Mouse (Mus musculus) regulatory T cell (primary cell): ENCODE results near the gene Crabp1.

Experiments used
- in situ Hi-C: fragments of 300-600 bp; cut with MboI, MseI; formaldehyde crosslinking; loops from one replicate; pipeline ENCODE4 v1.15.1; 2025; ENCODE audit warnings: high pct_unique_total_duplicates

Crabp1 gene

GRCm38 (mm10) chr9:54764561-54765217 lies at the start of gene Crabp1:
Crabp1 (plus strand) TSS chr9:54764748.
- in situ Hi-C loops: no loop called here

GRCm38 (mm10) chr9:54715776-54716175 lies 48.8 kb upstream of the Crabp1 start:
- in situ Hi-C loops: no loop called here

GRCm38 (mm10) chr9:54717527-54717926 lies 47.0 kb upstream of the Crabp1 start:
- in situ Hi-C loops: no loop called here

GRCm38 (mm10) chr9:54722156-54722555 lies 42.4 kb upstream of the Crabp1 start:
- in situ Hi-C loops: no loop called here

GRCm38 (mm10) chr9:54722596-54722995 lies 42.0 kb upstream of the Crabp1 start:
- in situ Hi-C loops: no loop called here

- in situ Hi-C loops: no loop called here
These were observed 38.2 kb upstream of the Crabp1 start for GRCm38 (mm10) chr9:54726315-54726714.

GRCm38 (mm10) chr9:54732122-54732521 lies 32.4 kb upstream of the Crabp1 start:
- in situ Hi-C loops: no loop called here

- in situ Hi-C loops: no loop called here
These were observed 30.5 kb upstream of the Crabp1 start, which contains the start of gene Wdr61 for GRCm38 (mm10) chr9:54733921-54734638. Wdr61 (minus strand) TSS chr9:54734519.

- in situ Hi-C loops: loop anchor here (5.0 kb wide), 1 partner anchor 103 kb away; no protein-coding TSS in a partner anchor
These were observed 29.8 kb upstream of the Crabp1 start for GRCm38 (mm10) chr9:54734639-54735252.

- in situ Hi-C loops: loop anchor here (5.0 kb wide), 1 partner anchor 101 kb away; no protein-coding TSS in a partner anchor
These were observed 28.3 kb upstream of the Crabp1 start for GRCm38 (mm10) chr9:54736284-54736701.

GRCm38 (mm10) chr9:54738376-54738775 lies 26.2 kb upstream of the Crabp1 start:
- in situ Hi-C loops: loop anchor here (5.0 kb wide), 1 partner anchor 99 kb away; no protein-coding TSS in a partner anchor

GRCm38 (mm10) chr9:54743891-54744290 lies 20.7 kb upstream of the Crabp1 start:
- in situ Hi-C loops: no loop called here

- in situ Hi-C loops: loop anchor here (5.0 kb wide), 1 partner anchor 356 kb away; no protein-coding TSS in a partner anchor
These were observed 18.7 kb upstream of the Crabp1 start for GRCm38 (mm10) chr9:54745740-54746370.

- in situ Hi-C loops: no loop called here
These were observed 14.2 kb upstream of the Crabp1 start for GRCm38 (mm10) chr9:54750215-54750981.

GRCm38 (mm10) chr9:54751684-54752083 lies 12.9 kb upstream of the Crabp1 start:
- in situ Hi-C loops: no loop called here

- in situ Hi-C loops: no loop called here
These were observed 12.2 kb upstream of the Crabp1 start for GRCm38 (mm10) chr9:54752201-54752943.

- in situ Hi-C loops: no loop called here
These were observed 11.6 kb upstream of the Crabp1 start for GRCm38 (mm10) chr9:54752944-54753295.

- in situ Hi-C loops: no loop called here
These were observed 5.0 kb upstream of the Crabp1 start for GRCm38 (mm10) chr9:54759592-54759991.

- in situ Hi-C loops: no loop called here
These were observed 457 bp upstream of the Crabp1 start for GRCm38 (mm10) chr9:54764091-54764490.

GRCm38 (mm10) chr9:54765336-54766085 lies 963 bp downstream of the Crabp1 start:
- in situ Hi-C loops: no loop called here
